Mouse (Mus musculus): ENCODE results near the gene Cdk5.

- TF ChIP-seq CTCF (conservative IDR thresholded peaks at IDR 0.05; ENCODE audit: insufficient read depth, insufficient read length, low read depth, low read length), result no peak
- no peak for TF ChIP-seq POLR2A (IDR thresholded peaks at IDR 0.05; ENCODE audit: low read depth, low read length)
Measured at GRCm38 (mm10) chr5:24385887-24386550, 37.3 kb downstream of the Cdk5 start.
